Mouse (Mus musculus) cerebellum, adult 2 months (tissue): Measurements from ENCODE around the gene Olfr1475.
"Not testable (repeated sequence)": the region's sequence is repeated elsewhere in the genome, so short reads cannot be mapped to it uniquely, and the experiment has no call there.

Experiments used
- CTCF ChIP-seq: fragments of 200-500 bp; IDR thresholded peaks from 2 replicates; pipeline ENCODE4 v1.5.1; 2011; ENCODE audit warnings: low read depth, mild to moderate bottlenecking, control low read depth, low read length, moderate library complexity, borderline replicate concordance; ENCODE audit not compliant: insufficient read depth
- POLR2A ChIP-seq: fragments of 200-500 bp; IDR thresholded peaks from 2 replicates; pipeline ENCODE4 v1.6.1; 2011; ENCODE audit warnings: low read length, control low read depth, borderline replicate concordance; ENCODE audit not compliant: insufficient read depth

DNA sequence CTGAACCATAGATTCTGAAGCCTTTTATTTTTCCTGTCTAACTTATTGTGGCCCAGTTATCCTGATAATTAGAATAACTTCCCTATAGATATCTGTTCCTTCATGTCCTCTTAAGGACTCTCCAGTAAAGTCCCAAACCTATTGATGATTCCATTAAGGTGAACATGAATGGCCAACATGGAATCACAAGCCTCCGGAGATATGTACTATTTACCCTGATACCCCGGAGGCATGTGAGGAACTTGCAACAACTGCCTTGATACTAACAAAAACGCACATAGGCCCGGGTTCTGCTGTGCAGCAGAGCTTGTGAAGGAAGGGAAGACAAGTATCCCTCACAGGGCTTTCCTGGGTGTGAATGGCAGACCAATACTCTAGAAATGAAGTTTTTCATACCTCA, 10.7 kb downstream of the Olfr1475 start, which contains the start of gene Olfr1474:
- TF ChIP-seq CTCF, POLR2A: not testable (repeated sequence)
